Mouse (Mus musculus): ENCODE data around the gene Slc41a2.

DNA sequence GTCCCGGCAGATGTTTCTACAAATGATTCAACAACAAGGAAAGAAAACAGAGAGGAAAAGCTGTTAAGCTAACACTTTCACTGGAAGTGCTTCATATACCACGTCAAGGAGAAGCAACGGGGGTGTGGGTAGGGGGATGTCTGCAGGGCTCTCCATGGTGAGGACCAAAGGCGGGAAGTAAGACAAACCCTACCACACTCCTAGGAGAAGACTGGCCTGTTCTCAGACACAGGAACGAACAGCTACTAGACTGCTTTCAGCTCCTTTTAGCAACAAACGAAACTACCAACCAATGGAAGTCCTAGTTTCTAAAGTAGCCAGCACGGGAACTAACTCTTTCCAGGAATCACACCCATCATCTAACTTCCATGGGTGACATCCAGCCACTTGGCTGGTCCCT is 89.6 kb downstream of the Slc41a2 start:
- TF ChIP-seq CTCF (IDR thresholded peaks at IDR 0.05; ENCODE audit: low read depth) (no peak), EP300 (IDR thresholded peaks at IDR 0.05; ENCODE audit: low read depth) (no peak)

All from liver, embryonic 14.5 days (tissue).